15 mouse cellular contexts compared by ENCODE assay signal in genomic region chr3:16938491-16939001, GRCm38 (mm10).
DNase-seq lines count a peak whose midpoint lies in the region; ATAC-seq and TF ChIP-seq lines count a peak whose summit lies in the region.
"Had no signal": no experiment of that assay in that cellular context is flagged by ENCODE, and none has a peak within 500 bp of the region (broad histone marks: within the 10 kb centered on the region; RNA-seq: fewer than 3 reads in every experiment).

No protein-coding gene starts in this region.

- peak; percentile 85 for ATAC-seq in forebrain, embryonic 13.5 days
- ATAC-seq in hindbrain, embryonic 14.5 days (ENCODE audit: low FRiP score), result peak; percentile 73
- ATAC-seq in midbrain, embryonic 16.5 days, result peak; percentile 62

- H3K27me3 ChIP-seq in forebrain, embryonic 13.5 days, result no peaks in the 10 kb centered on the region
- H3K27me3 ChIP-seq in hindbrain, embryonic 14.5 days (ENCODE audit: control insufficient read depth, insufficient read depth, low read length), result no peaks in the 10 kb centered on the region
- H3K27me3 ChIP-seq in midbrain, embryonic 16.5 days (ENCODE audit: control insufficient read depth, insufficient read depth, low read depth, low read length), result no peaks in the 10 kb centered on the region

- H3K4me2 ChIP-seq in forebrain, embryonic 13.5 days, result peak overlapping the region; percentile 43
- H3K4me2 ChIP-seq in hindbrain, embryonic 14.5 days (replicated peaks), result peak overlapping the region; percentile 48
- H3K4me2 ChIP-seq in midbrain, embryonic 16.5 days (ENCODE audit: low read length), result peak overlapping the region; percentile 52
- H3K4me2 ChIP-seq: lung, embryonic 14.5 days had no signal

- peak overlapping the region; percentile 40 for H3K4me3 ChIP-seq in left cerebral cortex, adult 2 months
- H3K4me3 ChIP-seq in forebrain, embryonic 13.5 days, result no peak overlapping the region; the same call in 1 of the 2 replicates
- H3K4me3 ChIP-seq in hindbrain, embryonic 14.5 days (replicated peaks; ENCODE audit: low read length), result peak overlapping the region; percentile 19; the same call in 1 of the 2 replicates
- peak overlapping the region; percentile 14 for H3K4me3 ChIP-seq in midbrain, embryonic 16.5 days (ENCODE audit: low read depth, low read length)
- H3K4me3 ChIP-seq: heart, embryonic 10.5 days had no signal

- WGBS in forebrain, embryonic 13.5 days, result 22% methylated on average over 11 of the region's 11 CpGs
- WGBS in hindbrain, embryonic 14.5 days, result 18% methylated on average over 11 of the region's 11 CpGs
- WGBS in midbrain, embryonic 16.5 days, result 11% methylated on average over 11 of the region's 11 CpGs

- no peak overlapping the region for H3K9ac ChIP-seq in forebrain, embryonic 13.5 days
- peak overlapping the region; percentile 68 for H3K9ac ChIP-seq in hindbrain, embryonic 14.5 days
- peak overlapping the region; percentile 60 for H3K9ac ChIP-seq in midbrain, embryonic 16.5 days (ENCODE audit: low read depth, low read length)
- H3K9ac ChIP-seq: lung, embryonic 14.5 days had no signal

- DNase-seq in left cerebral cortex, adult 2 months (ENCODE audit: extremely low spot score in 1 of 2, low spot score in 2 of 2), result no peak
- no peak for DNase-seq in left cerebral cortex, postnatal 4 days
- peak; percentile 65 for DNase-seq in hindbrain, embryonic 14.5 days (ENCODE audit: low spot score)
- DNase-seq in adrenal gland, postnatal 10 days, result no peak
- no peak for DNase-seq in cerebellum, postnatal 36 days
- no peak for DNase-seq in embryo, embryonic 10 days (ENCODE audit: low spot score)
- DNase-seq: adrenal gland, adult 8-10 months; kidney, adult 11 months; kidney, postnatal 36 days; liver; lung, embryonic 14.5 days had no signal

- TF ChIP-seq CTCF in left cerebral cortex, adult 2 months (IDR thresholded peaks at IDR 0.05), result no peak

- no peaks in the 10 kb centered on the region for H3K36me3 ChIP-seq in forebrain, embryonic 13.5 days (ENCODE audit: poor library complexity, severe bottlenecking)
- no peaks in the 10 kb centered on the region for H3K36me3 ChIP-seq in hindbrain, embryonic 14.5 days (replicated peaks; ENCODE audit: control insufficient read depth, insufficient read depth)
- no peaks in the 10 kb centered on the region for H3K36me3 ChIP-seq in midbrain, embryonic 16.5 days (ENCODE audit: control insufficient read depth, insufficient read depth, low read length)
- H3K36me3 ChIP-seq: G1E; heart, embryonic 10.5 days had no signal

- peak overlapping the region; percentile 86 for H3K27ac ChIP-seq in left cerebral cortex, adult 2 months
- H3K27ac ChIP-seq in forebrain, embryonic 13.5 days, result peak overlapping the region; percentile 93
- H3K27ac ChIP-seq in hindbrain, embryonic 14.5 days, result peak overlapping the region; percentile 98
- peak overlapping the region; percentile 95 for H3K27ac ChIP-seq in midbrain, embryonic 16.5 days (ENCODE audit: low read length)
- H3K27ac ChIP-seq: heart, embryonic 10.5 days had no signal

- H3K9me3 ChIP-seq in forebrain, embryonic 13.5 days (replicated peaks), result no peaks in the 10 kb centered on the region
- H3K9me3 ChIP-seq in hindbrain, embryonic 14.5 days (ENCODE audit: control insufficient read depth, low read length), result no peaks in the 10 kb centered on the region
- no peaks in the 10 kb centered on the region for H3K9me3 ChIP-seq in midbrain, embryonic 16.5 days (replicated peaks; ENCODE audit: control insufficient read depth, low read length, poor library complexity, severe bottlenecking)
- H3K9me3 ChIP-seq: G1E; heart, embryonic 10.5 days had no signal

- H3K4me1 ChIP-seq in forebrain, embryonic 13.5 days, result peaks cover 13% of the 10 kb centered on the region
- peaks cover 31% of the 10 kb centered on the region for H3K4me1 ChIP-seq in hindbrain, embryonic 14.5 days (replicated peaks; ENCODE audit: control insufficient read depth, insufficient read depth, low read length)
- H3K4me1 ChIP-seq in midbrain, embryonic 16.5 days (ENCODE audit: control insufficient read depth, insufficient read depth, low read length), result peaks cover 20% of the 10 kb centered on the region
- H3K4me1 ChIP-seq: heart, embryonic 10.5 days had no signal

- intact Hi-C loops in left cerebral cortex, adult 2 months (cut with DNase I), result loop anchor here (2.0 to 5.0 kb wide), 3 partner anchors 121 to 854 kb away; no protein-coding TSS in a partner anchor
- intact Hi-C loops in left cerebral cortex, postnatal 4 days (cut with DNase I), result loop anchor here (2.0 to 10.0 kb wide), 4 partner anchors 116 to 856 kb away; no protein-coding TSS in a partner anchor
